Mouse (Mus musculus) monocyte, adult 59 days (primary cell): ENCODE results near the gene Zfp629. TPM values are rescaled to one million over a fixed set of nuclear protein-coding genes. Genes with fewer than 3 reads are reported as not detected.

Source experiments
- total RNA-seq, 2 experiments: library from RNA; stranded (reverse); gene quantifications; one replicate each; pipeline ENCODE4 v1.2.4; 2023

The Zfp629 gene
- 1 to 10 TPM; 4.9 to 6.7 TPM for total RNA-seq

DNA sequence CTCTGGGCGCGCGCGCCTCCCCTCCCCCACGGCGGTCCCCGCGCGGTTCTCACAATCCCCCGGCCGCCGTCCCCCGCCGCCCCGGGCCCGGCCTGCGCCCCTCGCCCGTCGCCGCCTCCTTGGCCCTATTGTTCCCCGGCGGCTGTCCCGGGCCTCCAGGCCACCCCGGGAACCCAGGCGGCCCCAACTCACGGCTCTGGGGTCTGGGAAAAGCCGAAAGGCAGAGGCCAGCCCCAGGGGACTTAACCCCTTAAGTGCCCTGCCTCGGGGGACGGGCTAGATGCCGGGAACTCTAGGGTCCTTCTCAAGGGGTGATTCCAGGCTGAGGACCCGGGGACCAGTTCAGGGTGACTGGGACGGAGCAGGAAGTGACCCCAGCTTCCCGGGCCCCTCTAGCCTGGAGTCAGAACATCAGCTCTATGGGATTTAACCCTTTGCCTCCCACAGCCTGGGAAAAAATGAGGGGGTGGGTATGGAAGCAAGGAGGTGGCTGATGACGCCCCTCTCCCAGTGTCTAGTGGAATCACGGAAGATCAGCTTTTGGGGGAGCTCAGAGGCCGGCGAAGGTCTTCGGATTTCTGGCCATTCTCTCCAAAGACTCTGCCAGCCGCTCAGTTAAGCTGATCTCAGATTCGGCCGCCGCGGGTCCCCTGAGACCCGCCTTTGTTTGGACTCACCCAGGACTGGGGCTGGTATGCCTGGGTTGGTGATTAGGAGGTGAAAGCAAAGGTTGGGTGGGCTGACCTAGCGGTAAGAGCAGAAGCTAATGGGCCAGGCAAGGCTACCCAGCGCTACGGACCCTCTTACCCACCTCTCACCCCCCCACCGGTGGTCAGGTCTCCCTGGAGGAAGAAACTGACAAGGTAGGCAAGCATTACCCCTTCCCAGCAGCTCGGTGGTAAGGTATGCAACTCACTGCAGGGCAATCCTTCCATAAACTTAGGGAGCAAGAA, at the start of gene Zfp629:
Gene Zfp629, minus strand, starts transcription at position 907 of the 953 bp plus-strand sequence.

DNA sequence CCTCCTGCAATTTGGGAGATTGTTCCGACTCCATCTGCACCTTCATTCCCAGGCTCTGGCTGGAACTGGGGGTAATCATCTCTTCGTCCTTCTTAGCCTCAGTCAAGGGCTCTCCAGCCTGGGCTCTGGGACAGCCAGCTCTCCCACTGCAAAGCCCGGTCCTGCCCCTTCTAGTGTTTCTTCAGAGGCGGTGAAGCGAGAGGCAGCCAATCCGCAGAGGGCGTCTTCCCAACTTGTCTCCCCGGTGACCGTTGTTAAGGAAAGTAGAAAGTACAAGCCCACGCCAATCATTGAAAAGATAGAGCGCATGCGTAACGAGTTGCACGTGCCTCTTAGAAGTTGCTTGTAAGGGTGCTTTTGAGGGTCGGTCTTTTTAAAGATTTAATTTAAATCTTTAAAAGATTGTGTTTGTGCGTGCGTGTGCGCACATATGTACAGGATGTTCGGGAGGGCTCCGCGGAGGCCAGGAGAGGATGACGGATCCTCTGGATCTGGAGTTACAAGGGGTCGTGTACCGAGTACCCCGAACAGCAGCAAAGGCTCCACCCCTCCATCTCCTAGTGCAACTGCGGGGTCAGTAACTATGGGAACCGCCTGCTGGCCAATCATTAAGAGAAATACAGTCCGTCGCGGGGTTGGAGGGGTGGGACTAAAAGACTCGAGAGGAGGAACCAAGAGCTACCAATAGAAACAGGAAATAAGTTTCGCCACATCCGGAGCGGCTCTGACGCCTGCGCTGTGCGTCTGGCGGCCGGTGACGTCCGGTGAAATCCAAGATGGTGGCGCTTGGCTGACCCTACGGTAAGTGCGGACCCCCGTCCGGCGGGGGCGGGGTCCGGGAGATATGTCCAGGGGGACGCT, 27.4 kb downstream of the Zfp629 start, which contains the start of the genes Ccdc189 and Rnf40:
Gene Ccdc189, minus strand, starts transcription at position 585 of the 861 bp plus-strand sequence.
Gene Rnf40, plus strand, starts transcription at position 757 of the 861 bp plus-strand sequence.

GRCm38 (mm10) chr7:127572895-127573471, 42.6 kb downstream of the Zfp629 start, which contains the start of gene Phkg2:
Gene Phkg2 (plus strand): TSS chr7:127573340.

DNA sequence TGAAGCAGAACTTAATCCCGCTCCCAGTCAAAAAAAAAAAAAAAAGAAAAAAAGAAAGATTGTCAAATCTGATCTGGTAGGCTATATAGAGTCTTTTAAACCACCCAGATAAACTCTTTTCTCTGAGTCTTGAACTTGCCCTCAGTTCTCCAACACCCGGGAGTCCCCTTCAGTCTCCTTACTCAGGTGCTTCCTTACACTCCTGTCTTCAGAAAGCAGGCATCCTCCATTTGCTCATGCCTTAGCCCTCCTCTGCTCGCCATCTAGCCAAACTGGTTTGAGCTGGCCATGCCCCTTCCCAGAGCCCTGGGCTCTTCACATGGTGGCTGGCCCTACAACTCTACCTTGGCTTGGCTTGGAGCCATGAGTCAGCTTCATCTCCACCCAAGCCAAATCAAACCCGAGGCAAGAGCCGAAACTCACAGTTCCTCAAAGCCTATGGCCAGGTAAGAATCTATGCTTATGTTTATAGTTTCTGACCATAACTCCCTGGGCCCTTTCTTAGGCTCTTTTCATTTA, 54.2 kb downstream of the Zfp629 start, which contains the start of gene Tmem265:
Gene Tmem265, plus strand, starts transcription at position 51 of the 519 bp plus-strand sequence.

Other genes starting within 250 kb of the Zfp629 start
- gene Zfp747, start 239.7 kb downstream of the Zfp629 start, total RNA-seq: 1 to 10 TPM; 8.8 to 9.0 TPM
- 1 to 10 TPM; 2.4 TPM for gene 9130019O22Rik, start 228.6 kb downstream of the Zfp629 start, total RNA-seq
- 1 to 10 TPM; 1.7 to 2.9 TPM for gene E430018J23Rik, start 222.2 kb downstream of the Zfp629 start, total RNA-seq
- 1 to 10 TPM; 5.4 to 6.3 TPM for gene Zfp764, start 209.0 kb downstream of the Zfp629 start, total RNA-seq
- gene Zfp688, start 193.7 kb downstream of the Zfp629 start, total RNA-seq: 10 to 100 TPM in 1 of 2 experiments, 1 to 10 TPM in 1; 7.4 to 15.1 TPM
- 1 to 10 TPM; 2.3 to 3.3 TPM for gene Zfp689, start 166.6 kb downstream of the Zfp629 start, total RNA-seq
- gene Prr14, start 156.2 kb downstream of the Zfp629 start, total RNA-seq: 100 to 1,000 TPM; 125 to 128 TPM
- gene Fbrs, start 136.6 kb downstream of the Zfp629 start, total RNA-seq: 100 to 1,000 TPM; 278 to 299 TPM
- gene Srcap, start 103.8 kb downstream of the Zfp629 start, total RNA-seq: 100 to 1,000 TPM; 120 to 128 TPM
- 10 to 100 TPM; 21.9 to 24.4 TPM for gene Gm42715, start 96.2 kb downstream of the Zfp629 start, total RNA-seq
- gene Tmem265, start 54.4 kb downstream of the Zfp629 start, total RNA-seq: not detected
- 10 to 100 TPM; 83.2 to 90.2 TPM for gene Phkg2, start 42.5 kb downstream of the Zfp629 start, total RNA-seq
- 1 to 10 TPM in 1 of 2 experiments, not detected in 1; 1.2 TPM for gene Ccdc189, start 27.2 kb downstream of the Zfp629 start, total RNA-seq
- gene Rnf40, start 27.0 kb downstream of the Zfp629 start, total RNA-seq: 10 to 100 TPM; 70.9 to 74.4 TPM
- 10 to 100 TPM; 38.5 to 43.9 TPM for gene Bcl7c, start 93.1 kb upstream of the Zfp629 start, total RNA-seq
- gene Ctf1, start 96.9 kb upstream of the Zfp629 start, total RNA-seq: not detected
- not detected for gene Ctf2, start 116.4 kb upstream of the Zfp629 start, total RNA-seq
- 10 to 100 TPM in 1 of 2 experiments, 1 to 10 TPM in 1; 9.8 to 11.1 TPM for gene Fbxl19, start 128.7 kb upstream of the Zfp629 start, total RNA-seq
- gene Orai3, start 154.0 kb upstream of the Zfp629 start, total RNA-seq: 10 to 100 TPM; 52.5 to 54.7 TPM
- 10 to 100 TPM; 45.6 to 53.7 TPM for gene Setd1a, start 160.9 kb upstream of the Zfp629 start, total RNA-seq
- gene Gm49388, start 169.8 kb upstream of the Zfp629 start, total RNA-seq: not detected
- 10 to 100 TPM; 26.3 to 30.0 TPM for gene Hsd3b7, start 184.8 kb upstream of the Zfp629 start, total RNA-seq
- gene Stx4a, start 208.5 kb upstream of the Zfp629 start, total RNA-seq: 100 to 1,000 TPM; 136 to 139 TPM
- gene Stx1b, start 208.8 kb upstream of the Zfp629 start, total RNA-seq: under 1 TPM in 1 of 2 experiments, not detected in 1; 0.13 TPM